Mouse (Mus musculus) liver, adult 2 months (tissue): ENCODE results near the gene Zswim7.

Source experiments
- CTCF ChIP-seq: fragments of 200-500 bp; IDR thresholded peaks from 2 replicates; pipeline ENCODE4 v1.5.1; 2011; ENCODE audit warnings: low read depth, low read length, control low read depth
- POLR2A ChIP-seq: fragments of 200-500 bp; IDR thresholded peaks from 2 replicates; pipeline ENCODE4 v1.6.1; 2011; ENCODE audit warnings: low read length, control low read depth; ENCODE audit not compliant: insufficient read depth; ENCODE audit errors: extremely low read depth

DNA sequence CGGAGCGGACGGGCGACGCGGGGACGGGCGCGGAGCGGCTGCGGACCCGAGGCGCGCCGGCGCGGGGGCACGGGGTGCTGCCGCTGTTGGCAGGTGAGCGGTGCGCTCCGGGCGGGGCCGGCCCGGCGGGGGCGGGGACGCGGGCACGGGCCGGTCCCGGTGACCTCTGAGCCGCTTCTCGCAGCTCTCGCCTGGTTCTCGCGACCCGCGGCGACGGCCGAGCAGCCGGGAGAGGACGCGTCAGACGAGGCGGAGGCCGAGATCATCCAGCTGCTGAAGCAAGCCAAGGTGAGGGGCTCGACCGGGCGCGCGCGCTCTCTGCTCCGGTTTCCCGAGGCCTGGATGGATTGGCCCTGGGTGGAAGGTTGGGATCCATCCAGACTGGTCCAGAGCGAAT is 424 bp upstream of the Zswim7 start:
- no peak for TF ChIP-seq POLR2A
- no peak for TF ChIP-seq CTCF
